Mouse (Mus musculus): Measurements from ENCODE around the gene Arhgef17.

Arhgef17 gene

DNA sequence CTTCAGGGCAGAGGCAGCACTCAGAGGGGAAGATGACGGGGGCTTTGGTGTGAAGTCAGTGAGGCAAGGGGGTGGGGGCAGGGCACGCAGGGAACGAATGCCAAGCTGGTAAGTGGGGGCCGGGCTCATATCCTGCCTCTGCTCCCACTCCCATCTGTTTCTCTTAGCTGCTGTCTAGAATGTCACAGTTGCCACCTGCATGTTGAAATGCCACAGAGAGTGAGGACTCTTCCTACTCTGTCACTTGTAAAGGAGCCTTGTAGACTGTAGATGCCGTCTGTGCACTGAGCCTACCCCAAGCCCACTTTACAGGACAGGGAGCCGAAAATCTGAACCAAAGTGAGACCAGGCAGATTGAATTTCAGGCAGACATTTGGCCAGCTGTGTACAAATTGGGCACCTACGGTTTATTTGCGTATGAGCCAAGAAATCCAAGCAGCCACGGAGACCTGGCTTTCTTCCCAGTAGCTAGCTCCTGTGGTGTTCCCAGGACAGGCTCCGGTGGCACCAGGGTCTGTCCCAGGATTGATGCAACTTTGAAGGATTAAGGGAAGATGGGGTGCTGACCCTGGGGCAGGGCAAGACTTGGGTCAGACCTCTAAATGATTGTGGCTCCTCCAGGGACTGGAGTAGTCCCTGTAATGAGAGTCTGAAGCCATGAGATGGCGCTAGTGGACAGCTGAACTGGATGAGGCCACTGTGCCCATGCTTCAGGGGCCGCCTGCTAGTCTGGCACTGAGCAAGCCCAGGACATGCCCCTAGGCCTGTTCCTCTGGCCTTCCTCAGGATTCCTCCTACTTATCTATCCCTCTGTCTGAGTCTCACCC, 11.1 kb upstream of the Arhgef17 start:
- intact Hi-C loops (cut with DNase I) = loop anchor here (5.0 kb wide), 2 partner anchors 36 to 109 kb away; no protein-coding TSS in a partner anchor

DNA sequence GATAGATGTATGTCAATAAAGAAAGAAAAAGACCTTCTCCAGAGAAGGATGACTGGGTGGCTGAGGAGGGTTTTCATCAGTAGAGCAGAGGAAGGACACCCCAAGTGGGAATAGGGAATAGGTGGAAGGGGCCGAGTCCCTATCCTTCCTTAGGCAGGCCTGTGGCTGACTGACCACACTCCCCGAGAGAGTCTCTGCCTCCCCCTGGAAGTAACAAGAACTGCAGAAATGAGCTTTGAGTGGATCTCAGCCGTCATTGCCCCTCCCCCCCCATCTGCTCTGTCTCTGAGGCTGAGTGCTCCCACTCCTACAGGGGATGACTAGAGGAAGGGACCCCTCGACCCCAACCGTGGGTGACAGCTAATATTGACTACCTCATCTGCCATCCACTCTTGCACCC, 9.3 kb upstream of the Arhgef17 start:
- intact Hi-C loops (cut with DNase I) = loop anchor here (5.0 kb wide), 2 partner anchors 34 to 111 kb away; no protein-coding TSS in a partner anchor

DNA sequence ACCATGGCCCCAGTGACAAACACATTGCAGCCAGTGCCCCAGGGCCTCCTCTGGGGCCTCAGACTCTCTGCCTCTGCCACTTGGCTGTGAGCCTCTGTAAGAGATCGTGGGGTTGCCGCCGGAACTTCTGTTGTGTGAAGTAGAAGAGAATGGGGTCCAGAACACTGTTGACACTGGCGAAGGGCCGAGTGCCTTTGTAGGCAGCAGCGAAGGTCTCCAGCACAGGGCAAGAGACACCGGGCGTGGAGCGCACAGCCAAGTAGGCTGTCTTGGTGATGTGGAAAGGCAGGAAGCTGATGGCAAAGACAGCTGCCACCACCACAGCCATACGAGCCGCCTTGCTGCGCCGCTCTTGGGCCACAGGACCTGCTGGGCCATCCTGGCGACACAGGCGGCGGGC, 6.2 kb upstream of the Arhgef17 start:
- intact Hi-C loops (cut with DNase I) = no loop called here

DNA sequence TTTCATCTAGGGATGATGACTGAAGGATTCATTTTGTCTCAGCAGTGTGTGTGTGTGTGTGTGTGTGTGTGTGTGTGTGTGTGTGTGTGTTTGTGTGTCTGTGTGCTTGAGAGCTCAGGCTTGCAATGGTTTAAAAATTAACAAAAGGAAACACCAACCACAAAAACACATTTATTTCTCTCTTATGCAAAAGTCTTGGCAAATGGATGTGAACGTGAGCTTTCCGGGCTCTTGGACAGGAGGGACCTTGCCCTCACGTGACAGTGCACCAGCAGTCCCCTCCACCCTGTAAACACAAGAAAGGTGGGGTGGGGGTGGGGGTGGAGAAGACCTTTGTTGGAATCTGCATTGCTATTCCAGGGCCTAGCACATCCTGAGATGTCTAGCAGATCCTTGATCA, 5.6 kb upstream of the Arhgef17 start:
- intact Hi-C loops (cut with DNase I) = no loop called here

DNA sequence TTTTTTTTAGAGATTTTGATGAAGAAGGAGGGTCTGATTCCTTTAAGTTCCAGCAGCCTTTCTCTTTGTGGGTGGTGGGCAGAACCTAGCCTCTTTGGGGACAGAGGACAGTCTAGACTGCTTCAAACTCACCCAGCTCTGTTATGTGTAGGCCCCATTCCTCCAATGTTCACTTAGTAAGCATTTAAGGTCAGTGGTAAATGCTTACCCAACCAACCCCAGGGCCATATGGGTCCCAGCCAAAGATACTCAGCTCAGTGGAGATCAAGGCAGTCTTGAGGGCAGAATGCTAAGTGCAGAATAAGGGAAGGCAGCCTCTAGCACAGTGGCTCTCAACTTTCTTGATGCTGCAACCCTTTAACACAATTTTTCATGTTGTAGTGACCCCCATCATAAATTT, 1.6 kb upstream of the Arhgef17 start:
- intact Hi-C loops (cut with DNase I) = no loop called here

DNA sequence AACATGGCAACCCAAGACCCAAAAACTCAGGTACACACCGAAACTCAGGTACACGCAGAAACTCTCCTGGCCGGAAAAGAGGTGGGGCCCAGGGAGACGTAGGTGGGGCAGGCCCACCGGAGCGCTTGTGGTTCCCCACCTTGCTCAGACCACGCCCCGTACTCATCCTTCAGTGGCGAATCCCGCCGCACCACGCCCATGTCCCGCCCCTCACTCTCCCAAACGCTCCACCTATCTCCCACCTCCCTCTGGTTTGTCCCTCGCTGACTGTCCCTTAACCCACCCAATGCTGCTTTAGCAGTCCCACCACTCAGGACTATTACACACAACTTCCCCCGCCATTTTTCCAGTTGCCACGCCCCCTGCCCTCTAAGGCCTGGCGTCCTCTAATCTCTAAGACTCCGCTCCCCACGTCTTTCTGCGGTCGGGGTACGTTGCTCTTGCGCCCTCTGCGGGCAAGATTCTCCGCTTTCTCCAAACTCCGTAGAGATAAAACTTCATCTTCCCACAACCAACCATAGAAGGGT, 637 bp upstream of the Arhgef17 start:
- intact Hi-C loops (cut with DNase I) = no loop called here

DNA sequence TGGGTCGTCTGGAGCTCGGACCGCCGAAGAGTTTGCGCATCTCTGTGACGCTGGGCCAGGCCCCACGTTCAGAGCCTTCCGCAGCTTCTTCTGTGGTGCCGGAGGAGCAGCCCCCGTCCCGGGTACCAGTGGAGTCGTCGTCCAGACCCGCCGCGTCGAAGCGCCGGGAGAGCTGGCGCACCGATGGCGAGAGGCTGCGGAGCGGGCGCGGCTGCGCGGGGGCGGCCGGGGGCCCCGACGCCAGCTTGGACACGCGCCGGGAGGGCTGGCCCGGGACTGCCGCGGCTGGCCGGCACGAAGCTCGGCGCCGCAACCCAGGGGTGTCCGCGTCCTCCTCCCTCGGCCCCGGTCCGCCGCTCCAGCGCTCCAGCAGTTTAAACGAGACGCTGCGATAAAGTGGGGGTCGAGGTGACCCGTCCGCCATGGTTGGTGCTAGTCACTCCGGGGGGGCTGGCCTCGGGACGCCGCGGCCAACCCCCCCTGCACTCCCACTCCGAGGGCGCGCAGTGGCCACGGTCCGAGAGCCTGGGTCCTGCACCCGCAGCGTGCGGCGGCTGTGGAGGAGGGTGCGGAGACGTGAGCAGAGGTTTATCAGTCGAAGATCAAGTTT, 486 bp downstream of the Arhgef17 start:
- intact Hi-C loops (cut with DNase I) = loop anchor here (2.0 kb wide), 1 partner anchor 23 kb away; no protein-coding TSS in a partner anchor

DNA sequence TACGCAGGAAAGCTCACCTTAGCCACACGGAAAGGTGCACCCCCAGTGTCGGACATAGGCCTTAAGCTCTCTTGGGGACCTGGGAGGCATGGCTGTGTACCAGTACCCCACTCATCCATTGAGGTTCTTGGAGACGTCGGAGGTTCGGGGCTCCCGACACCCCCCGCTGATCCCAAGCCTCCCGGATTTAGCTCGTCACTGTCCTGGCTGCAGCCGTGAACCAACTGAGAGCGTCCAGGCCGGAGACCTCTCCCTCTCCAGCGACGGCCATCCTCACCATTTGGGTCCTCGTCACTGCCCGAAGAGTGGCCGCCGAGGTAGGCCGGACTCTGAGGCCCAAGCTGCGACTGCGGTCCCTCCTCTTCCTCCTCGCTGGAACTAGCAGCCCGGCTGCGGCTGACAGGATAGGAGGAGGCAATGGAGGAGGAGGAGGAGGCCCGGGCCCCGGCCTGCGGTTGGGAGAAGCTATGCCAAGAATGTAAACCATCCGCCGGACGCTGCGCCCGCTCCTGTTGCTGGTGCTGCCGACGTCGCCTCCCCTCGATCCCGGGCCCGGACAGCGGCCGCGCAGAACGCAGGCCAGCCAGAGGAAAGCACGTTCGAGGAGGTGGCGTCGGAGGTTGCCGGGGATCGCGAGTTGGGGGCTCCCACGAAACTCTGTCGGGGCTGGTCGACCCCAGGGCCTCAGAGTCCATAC, 1.1 kb downstream of the Arhgef17 start:
- intact Hi-C loops (cut with DNase I) = loop anchor here (2.0 kb wide), 1 partner anchor 22 kb away; no protein-coding TSS in a partner anchor

DNA sequence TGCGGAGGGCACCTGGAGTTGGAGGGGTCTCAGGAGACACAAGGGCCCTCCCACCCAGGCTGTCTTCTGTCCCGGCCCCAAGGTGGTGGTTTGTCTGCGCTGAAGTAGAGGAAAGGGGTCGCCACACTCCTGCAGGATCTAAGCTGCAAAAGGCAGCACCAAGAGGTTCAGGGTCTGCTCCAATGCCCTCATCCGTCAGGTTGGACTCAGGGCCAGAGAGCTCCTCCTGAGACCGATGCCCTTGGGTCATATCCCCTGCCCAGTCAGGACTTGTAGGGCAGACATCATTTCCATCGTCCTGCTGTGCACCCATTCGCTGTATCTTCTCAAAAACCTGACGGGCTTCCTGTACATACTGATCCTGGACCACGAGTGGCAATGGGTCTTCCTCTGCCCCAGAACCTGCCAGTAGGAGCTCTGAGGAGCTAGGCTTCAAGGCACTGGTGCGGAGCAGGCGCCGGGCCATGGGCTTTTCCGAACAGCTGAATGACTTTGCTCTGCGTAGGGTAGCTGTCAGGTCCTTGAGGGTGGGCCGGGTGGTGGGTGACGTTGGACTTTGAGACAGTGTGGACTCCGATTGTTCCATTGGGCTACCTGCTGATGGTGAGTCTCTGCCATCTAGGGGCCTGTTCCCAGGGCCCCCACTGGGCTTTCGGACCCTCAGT, 2.1 kb downstream of the Arhgef17 start:
- intact Hi-C loops (cut with DNase I) = loop anchor here (2.0 kb wide), 1 partner anchor 21 kb away; no protein-coding TSS in a partner anchor

DNA sequence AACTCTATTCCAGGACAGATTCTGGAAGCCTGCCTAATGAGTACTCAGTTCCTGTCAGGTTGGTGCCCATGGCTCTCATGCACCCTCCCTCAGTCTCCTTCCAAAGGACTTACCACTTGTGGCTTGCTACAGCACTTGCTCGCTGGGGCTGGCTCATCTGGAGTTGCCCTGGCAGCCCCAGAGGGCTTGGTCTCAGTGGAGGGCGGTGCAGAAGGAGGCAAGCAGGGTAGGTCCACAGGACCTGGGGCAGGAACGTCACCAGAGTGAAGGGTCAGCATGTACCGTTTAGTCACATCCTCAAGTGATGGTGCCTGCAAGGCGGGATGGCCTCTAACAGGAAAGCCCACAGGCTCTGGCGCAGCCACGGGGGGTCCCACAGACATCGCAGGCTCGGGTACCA, 3.5 kb downstream of the Arhgef17 start:
- intact Hi-C loops (cut with DNase I) = no loop called here

DNA sequence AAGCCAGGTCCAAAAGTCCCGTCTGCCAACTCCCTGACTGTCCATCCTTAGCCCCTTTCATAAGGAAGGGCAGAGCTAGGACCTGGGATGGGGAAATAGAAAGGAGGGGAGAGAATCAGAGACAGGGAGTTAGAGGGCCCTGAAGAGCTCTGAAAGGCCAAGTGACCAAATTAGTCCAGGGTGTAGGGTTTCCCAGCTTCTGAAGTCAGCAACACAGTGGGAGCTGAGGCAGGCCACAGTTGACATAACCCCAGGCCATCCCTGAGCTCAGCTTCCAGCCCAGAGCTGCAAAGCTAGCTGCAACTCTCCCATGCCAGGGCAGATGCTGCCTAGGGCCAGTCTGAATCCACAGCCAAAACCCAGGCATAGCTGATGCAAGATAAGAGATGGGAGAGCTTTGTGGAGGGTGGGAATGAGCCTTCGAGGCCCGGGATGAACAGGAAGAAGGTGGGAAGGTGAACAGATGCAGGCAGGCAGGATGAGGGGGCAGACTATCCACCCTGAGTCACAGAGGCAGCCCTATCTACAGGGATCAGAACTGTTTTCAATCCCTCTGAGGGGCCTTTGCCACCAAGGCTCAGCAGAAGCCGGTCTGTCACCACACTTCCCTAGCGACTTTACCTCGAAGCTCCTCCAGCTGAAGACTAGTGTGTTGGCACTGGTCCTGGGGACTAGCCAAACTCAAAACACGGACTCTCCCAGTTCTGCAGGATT, 4.5 kb downstream of the Arhgef17 start:
- intact Hi-C loops (cut with DNase I) = no loop called here

DNA sequence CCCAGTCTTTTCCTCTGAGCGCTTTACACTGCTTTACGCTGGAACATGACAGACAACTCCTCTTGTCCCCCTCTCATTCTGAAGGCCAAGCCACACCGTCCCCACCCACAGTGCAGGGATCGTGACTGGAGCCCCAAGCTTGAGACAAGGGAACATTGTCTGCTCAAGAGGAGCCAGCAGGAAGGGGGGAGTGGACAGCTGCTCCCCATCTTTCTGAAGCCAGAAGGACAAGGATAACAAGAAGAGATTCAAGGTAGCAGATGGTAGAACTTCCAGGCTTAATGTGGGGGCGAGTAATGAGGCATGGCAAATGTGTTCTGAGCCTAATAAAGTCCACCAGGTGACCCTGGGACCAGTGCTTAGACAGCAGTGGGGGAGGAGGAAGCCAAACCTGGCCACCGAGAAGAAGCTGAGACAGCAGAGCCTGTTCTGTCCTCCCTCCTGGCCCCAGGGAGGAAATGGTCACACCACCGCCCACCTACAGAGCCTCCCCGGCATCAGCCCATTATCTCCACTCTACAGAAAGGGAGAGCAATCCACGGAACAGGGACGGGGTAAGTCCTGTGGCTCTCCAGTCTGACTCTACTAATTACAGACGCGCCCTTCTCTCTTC, 5.5 kb downstream of the Arhgef17 start:
- intact Hi-C loops (cut with DNase I) = no loop called here

DNA sequence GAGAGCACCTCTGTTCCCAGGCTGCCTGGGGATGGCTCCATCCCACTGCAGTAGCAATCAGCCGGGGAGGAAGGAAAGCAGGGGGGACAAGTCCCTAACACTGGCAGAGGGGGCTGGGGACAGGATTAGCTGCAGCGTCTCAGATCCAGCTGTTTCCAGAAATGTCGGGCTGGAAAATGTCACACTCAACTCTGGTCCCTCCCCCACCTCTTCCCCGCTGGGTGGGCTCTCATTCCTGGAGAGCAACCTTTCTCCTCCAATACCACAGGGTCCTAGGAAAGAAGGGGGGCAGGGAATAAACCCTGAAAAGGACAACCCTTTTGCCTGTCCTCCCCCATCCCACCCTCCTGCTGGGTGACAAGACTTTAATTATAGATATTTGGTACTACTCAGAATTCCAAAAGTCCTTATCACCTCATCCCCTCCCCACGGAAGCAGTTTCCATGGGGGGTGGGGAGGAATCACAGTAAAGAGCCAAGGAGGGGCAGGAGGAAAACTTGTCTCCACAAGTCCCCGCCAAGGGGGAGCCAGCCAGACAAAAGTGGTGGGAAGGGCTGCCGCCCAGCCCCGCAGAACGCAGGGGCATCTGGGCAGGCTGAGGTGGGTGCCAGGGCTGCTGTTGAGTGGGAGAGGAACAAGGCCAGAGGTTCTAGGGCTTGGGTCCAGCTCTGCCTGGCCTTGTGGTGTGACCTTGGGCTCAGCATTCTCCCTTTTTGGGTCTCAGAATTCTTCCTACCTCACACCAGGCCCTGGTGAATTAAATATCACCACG, 7.0 kb downstream of the Arhgef17 start:
- intact Hi-C loops (cut with DNase I) = no loop called here

DNA sequence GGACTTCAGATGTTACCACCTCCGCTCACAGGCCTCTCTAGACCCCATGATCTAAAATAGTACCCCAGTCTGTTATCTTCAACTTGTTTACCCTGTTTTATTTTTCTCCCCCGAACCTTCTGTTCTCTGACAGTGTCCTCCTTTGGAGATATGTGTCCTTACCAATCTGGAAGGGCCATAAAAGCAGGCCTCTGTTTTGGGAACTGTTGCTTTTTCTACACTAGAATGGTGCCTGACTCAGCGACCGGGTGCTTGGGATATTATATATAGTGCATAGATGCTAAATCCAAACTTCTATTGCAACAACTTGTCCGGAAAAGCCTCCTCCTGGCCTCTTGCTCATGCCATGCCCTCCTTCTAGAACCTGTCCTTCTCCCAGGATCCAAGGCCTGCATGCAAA, 7.7 kb downstream of the Arhgef17 start:
- intact Hi-C loops (cut with DNase I) = no loop called here

DNA sequence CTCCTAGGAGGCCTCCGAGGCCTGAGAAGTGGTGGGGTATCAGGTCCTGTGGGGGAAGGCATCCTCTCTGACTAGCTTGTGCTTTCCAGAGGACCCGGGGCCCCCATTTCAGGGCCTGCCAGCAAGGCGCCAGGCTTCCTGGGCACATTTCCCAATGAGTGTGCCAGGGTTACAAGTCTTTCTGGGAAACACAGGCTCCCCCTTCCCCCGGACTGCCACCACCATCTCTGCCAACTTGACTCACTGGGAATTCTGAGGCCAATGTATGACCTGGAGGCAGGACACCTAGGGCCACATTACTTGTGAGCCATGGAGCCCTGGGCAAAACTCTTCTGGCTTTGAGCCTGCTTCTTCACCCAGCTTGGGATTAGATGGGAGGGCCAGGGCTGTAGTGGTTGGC, 9.0 kb downstream of the Arhgef17 start:
- intact Hi-C loops (cut with DNase I) = no loop called here

DNA sequence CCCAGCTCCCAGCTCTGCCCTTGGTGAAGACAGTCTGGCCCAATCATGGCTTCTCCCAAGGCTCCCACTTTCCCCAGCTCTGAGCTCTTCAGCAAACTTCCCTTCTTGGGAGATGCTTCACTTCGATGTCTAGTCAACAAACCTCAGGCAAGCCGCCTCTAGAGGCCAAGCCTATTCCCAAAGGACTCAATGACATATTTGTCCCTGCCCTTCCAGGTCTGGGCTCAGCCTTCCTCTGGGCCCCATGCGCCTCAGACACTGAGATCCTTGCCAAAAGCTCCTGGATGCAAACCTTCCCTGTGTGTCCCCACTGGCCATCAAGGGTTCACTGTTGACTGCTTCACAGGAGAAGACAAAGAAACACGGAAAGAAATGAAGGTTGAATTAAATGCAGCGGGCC, 10.6 kb downstream of the Arhgef17 start:
- intact Hi-C loops (cut with DNase I) = no loop called here

DNA sequence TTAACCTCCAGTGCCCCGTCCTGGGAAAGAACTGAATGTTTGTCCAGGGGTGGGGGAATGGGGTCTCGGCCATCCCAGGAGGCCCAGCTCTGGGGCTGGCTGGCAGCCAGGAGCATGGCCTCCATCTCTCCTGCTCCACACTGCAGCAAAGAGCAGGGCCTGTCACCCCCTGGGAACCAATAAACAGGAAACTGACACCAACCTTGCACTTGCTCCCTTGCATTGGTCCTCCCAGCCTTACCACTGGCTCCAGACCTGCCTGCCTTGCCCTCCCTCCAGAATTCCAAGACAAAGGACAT, 12.1 kb downstream of the Arhgef17 start:
- intact Hi-C loops (cut with DNase I) = no loop called here

DNA sequence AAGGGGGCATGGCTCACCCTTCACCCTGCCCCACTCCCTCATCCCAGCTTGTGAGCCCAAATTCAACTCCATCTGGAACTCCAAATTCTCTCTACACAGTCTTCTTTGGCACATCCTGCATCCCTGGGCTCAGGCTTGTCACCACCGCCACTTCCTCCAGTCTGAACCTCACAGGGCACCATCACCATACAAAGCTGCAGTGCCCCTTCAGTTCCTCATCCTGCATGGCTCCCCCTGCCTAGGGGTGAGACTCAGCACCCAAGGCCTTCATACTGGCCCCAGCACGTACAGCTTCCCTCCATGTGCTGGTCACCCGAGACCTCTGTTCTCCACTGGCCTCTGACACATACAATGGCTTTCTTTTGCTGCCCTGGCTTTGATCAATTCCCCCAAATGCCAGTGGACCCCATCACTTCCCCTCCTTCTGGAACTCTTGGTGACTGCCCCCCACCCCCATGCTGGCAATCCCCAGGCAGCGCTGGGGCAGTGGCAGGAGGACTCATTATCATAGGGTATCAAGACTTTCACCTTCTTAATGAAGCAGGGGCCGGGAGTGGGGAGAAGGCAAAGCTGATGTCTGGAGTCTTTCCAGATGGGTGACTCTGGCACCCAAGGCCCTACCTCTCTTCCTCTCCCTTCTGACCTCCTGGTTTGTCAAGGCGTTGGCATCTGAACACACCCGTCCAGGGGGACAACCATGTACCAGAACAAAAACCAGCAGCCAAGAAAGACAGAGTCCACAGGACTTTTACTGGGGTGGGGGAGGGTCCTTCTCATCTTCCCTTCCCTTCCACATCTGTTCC, 12.7 kb downstream of the Arhgef17 start:
- intact Hi-C loops (cut with DNase I) = no loop called here

DNA sequence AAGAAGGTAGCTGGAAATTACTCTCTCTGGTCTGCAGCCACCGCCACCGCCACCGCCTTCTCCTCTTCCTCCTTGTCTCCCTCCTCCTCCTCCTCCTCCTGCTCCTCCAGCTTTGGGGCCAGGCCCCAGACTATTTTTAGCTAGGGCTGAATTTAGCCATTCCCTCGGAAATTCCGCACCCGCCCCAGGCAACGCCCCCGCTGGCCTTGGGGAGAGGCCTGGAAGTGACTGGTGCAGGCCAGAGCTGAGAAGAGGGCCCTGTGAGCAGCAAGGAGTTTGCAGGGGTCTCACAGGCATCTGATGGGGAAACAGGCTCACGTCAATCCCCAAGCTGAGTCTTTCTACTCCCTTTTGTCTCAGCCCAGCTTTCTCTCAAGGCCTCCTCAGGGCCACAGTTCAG, 13.7 kb downstream of the Arhgef17 start:
- intact Hi-C loops (cut with DNase I) = no loop called here

Measured in adrenal gland (tissue).